In genomic region chr15:98851229-98851818, GRCm38 (mm10) we compare ENCODE assay signal across 24 mouse cellular contexts. TPM values are rescaled to one million over a fixed set of nuclear protein-coding genes. Genes with fewer than 3 reads are reported as not detected.
DNase-seq lines count a peak whose midpoint lies in the region; ATAC-seq and TF ChIP-seq lines count a peak whose summit lies in the region.
"Had no signal": no experiment of that assay in that cellular context is flagged by ENCODE, and none has a peak within 500 bp of the region (broad histone marks: within the 10 kb centered on the region; RNA-seq: fewer than 3 reads in every experiment).

No protein-coding gene starts in this region.

- peaks cover 43% of the 10 kb centered on the region for H3K4me1 ChIP-seq in cerebellum, adult 2 months (ENCODE audit: control insufficient read depth, insufficient read depth, low read length)
- no peaks in the 10 kb centered on the region for H3K4me1 ChIP-seq in heart, embryonic 11.5 days (ENCODE audit: control insufficient read depth, insufficient read depth, low read length)
- H3K4me1 ChIP-seq in intestine, embryonic 16.5 days (ENCODE audit: control insufficient read depth, insufficient read depth, low read length), result peaks cover 5% of the 10 kb centered on the region; the same call in 1 of the 2 replicates
- H3K4me1 ChIP-seq: embryonic facial prominence, embryonic 15.5 days; forebrain, embryonic 10.5 days; heart, embryonic 15.5 days; hindbrain, embryonic 13.5 days had no signal

- no peak for TF ChIP-seq CTCF in cerebellum, adult 2 months (IDR thresholded peaks at IDR 0.05; ENCODE audit: borderline replicate concordance, insufficient read depth, low read depth, low read length)

- peaks cover 86% of the 10 kb centered on the region for H3K36me3 ChIP-seq in heart, embryonic 11.5 days (ENCODE audit: control insufficient read depth, insufficient read depth, low read length)
- H3K36me3 ChIP-seq in intestine, embryonic 16.5 days (ENCODE audit: control insufficient read depth, insufficient read depth, low read length), result peaks cover 56% of the 10 kb centered on the region

- no peak for ATAC-seq in heart, embryonic 11.5 days (replicated peaks; ENCODE audit: insufficient number of reproducible peaks, low FRiP score, low TSS enrichment)
- peak; percentile 55; the same call in 1 of the 2 replicates for ATAC-seq in intestine, embryonic 16.5 days
- ATAC-seq: activated CD4-positive, CD25-positive, alpha-beta regulatory T cell, adult 4 months; forebrain, embryonic 14.5 days; hindbrain, postnatal 0 days had no signal

- no peaks in the 10 kb centered on the region for H3K27me3 ChIP-seq in cerebellum, adult 2 months (ENCODE audit: control insufficient read depth, insufficient read depth, low read length)
- H3K27me3 ChIP-seq in heart, embryonic 11.5 days (ENCODE audit: control insufficient read depth, insufficient read depth, low read length), result no peaks in the 10 kb centered on the region
- H3K27me3 ChIP-seq in intestine, embryonic 16.5 days (replicated peaks; ENCODE audit: control insufficient read depth, insufficient read depth, low read length), result no peaks in the 10 kb centered on the region
- H3K27me3 ChIP-seq: embryonic facial prominence, embryonic 15.5 days; heart, embryonic 15.5 days; hindbrain, embryonic 13.5 days had no signal

- no peak overlapping the region for H3K9ac ChIP-seq in heart, embryonic 11.5 days (ENCODE audit: low read depth, low read length)
- no peak overlapping the region for H3K9ac ChIP-seq in intestine, embryonic 16.5 days (ENCODE audit: low read depth, low read length)
- H3K9ac ChIP-seq: embryonic facial prominence, embryonic 15.5 days; heart, embryonic 15.5 days; hindbrain, embryonic 13.5 days had no signal

- WGBS in cerebellum, adult 2 months, result 48% methylated on average over 21 of the region's 21 CpGs
- WGBS in heart, embryonic 11.5 days (ENCODE audit: insufficient replicate concordance), result 88% methylated on average over 21 of the region's 21 CpGs
- 76% methylated on average over 21 of the region's 21 CpGs for WGBS in intestine, embryonic 16.5 days

- no peak for TF ChIP-seq POLR2A in cerebellum, adult 2 months (IDR thresholded peaks at IDR 0.05; ENCODE audit: borderline replicate concordance, insufficient read depth, low read length)

- 0 out of 2 replicates have a peak overlapping the region, but pooled peaks have one; percentile 19 for H3K27ac ChIP-seq in cerebellum, adult 2 months (ENCODE audit: insufficient read depth, low read length)
- H3K27ac ChIP-seq in heart, embryonic 11.5 days (ENCODE audit: low read depth, low read length), result no peak overlapping the region
- H3K27ac ChIP-seq in intestine, embryonic 16.5 days (ENCODE audit: low read length), result no peak overlapping the region
- H3K27ac ChIP-seq: embryonic facial prominence, embryonic 15.5 days; forebrain, embryonic 10.5 days; heart, embryonic 10.5 days; heart, embryonic 15.5 days; hindbrain, embryonic 13.5 days; hindbrain, postnatal 0 days had no signal

- H3K4me3 ChIP-seq in cerebellum, adult 2 months (replicated peaks; ENCODE audit: insufficient read depth, low read depth, low read length), result no peak overlapping the region
- H3K4me3 ChIP-seq in heart, embryonic 11.5 days (ENCODE audit: low read depth, low read length), result no peak overlapping the region
- H3K4me3 ChIP-seq in intestine, embryonic 16.5 days (ENCODE audit: low read length), result no peak overlapping the region
- H3K4me3 ChIP-seq: embryonic facial prominence, embryonic 15.5 days; erythroblast, embryonic 14.5 days; forebrain, embryonic 10.5 days; heart, embryonic 10.5 days; heart, embryonic 15.5 days; hindbrain, embryonic 13.5 days had no signal

- no peaks in the 10 kb centered on the region for H3K9me3 ChIP-seq in heart, embryonic 11.5 days (replicated peaks; ENCODE audit: control insufficient read depth, low read length)
- H3K9me3 ChIP-seq in intestine, embryonic 16.5 days (ENCODE audit: control insufficient read depth, low read length), result no peaks in the 10 kb centered on the region
- H3K9me3 ChIP-seq: embryonic facial prominence, embryonic 15.5 days; forebrain, embryonic 10.5 days; heart, embryonic 10.5 days; heart, embryonic 15.5 days; hindbrain, embryonic 13.5 days had no signal

- H3K4me2 ChIP-seq in heart, embryonic 11.5 days, result no peak overlapping the region
- no peak overlapping the region for H3K4me2 ChIP-seq in intestine, embryonic 16.5 days (ENCODE audit: low read depth, low read length)
- H3K4me2 ChIP-seq: embryonic facial prominence, embryonic 15.5 days; heart, embryonic 15.5 days; hindbrain, embryonic 13.5 days had no signal

- DNase-seq in cerebellum, adult 2 months, result no peak
- no peak for DNase-seq in cerebellum, postnatal 10 days
- DNase-seq in heart, adult 11 months, result peak; percentile 91
- peak; percentile 38 for DNase-seq in testis, postnatal 10 days (ENCODE audit: low spot score)
- DNase-seq in testis, postnatal 14 days (ENCODE audit: low spot score), result no peak
- no peak for DNase-seq in layer of hippocampus, postnatal 14 days (ENCODE audit: low spot score in 2 of 2)
- DNase-seq: cerebellum, adult 8-10 months; gastrocnemius, postnatal 25 days; heart, postnatal 14 days had no signal

RNA-seq across cellular contexts. Expression of gene Kmt2d, which starts 19.7 kb away (rescaled TPM):
- 49.9 and 52.6 TPM in 2 replicates for polyA plus RNA-seq in cerebellum, adult 2 months (2012; rRNA removed)
- 12.7 and 16.1 TPM in 2 replicates for polyA plus RNA-seq in heart, embryonic 11.5 days (2014; fragmentation: Nextera tagmentation; extraction: Ambion mirVana)
- polyA plus RNA-seq in intestine, embryonic 16.5 days (2015; fragmentation: Nextera tagmentation; extraction: Ambion mirVana), result 7.7 and 7.9 TPM in 2 replicates
- 10 to 100 TPM; 71.7 to 83.1 TPM for total RNA-seq in layer of hippocampus, postnatal 14 days (2021)

RNA-seq across cellular contexts. Expression of gene Prkag1, which starts 20.0 kb away (rescaled TPM):
- 90.3 and 93.6 TPM in 2 replicates for polyA plus RNA-seq in cerebellum, adult 2 months (2012; rRNA removed)
- polyA plus RNA-seq in heart, embryonic 11.5 days (2014; fragmentation: Nextera tagmentation; extraction: Ambion mirVana), result 72.1 and 74.7 TPM in 2 replicates
- 92.2 and 94.6 TPM in 2 replicates for polyA plus RNA-seq in intestine, embryonic 16.5 days (2015; fragmentation: Nextera tagmentation; extraction: Ambion mirVana)
- total RNA-seq in layer of hippocampus, postnatal 14 days (2021), result 10 to 100 TPM; 44.5 to 46.2 TPM

RNA-seq across cellular contexts. Expression of gene Ddn, which starts 42.0 kb away (rescaled TPM):
- polyA plus RNA-seq in cerebellum, adult 2 months (2012; rRNA removed), result 1.0 and 1.3 TPM in 2 replicates
- 0.11 and 0.25 TPM in 2 replicates for polyA plus RNA-seq in heart, embryonic 11.5 days (2014; fragmentation: Nextera tagmentation; extraction: Ambion mirVana)
- polyA plus RNA-seq in intestine, embryonic 16.5 days (2015; fragmentation: Nextera tagmentation; extraction: Ambion mirVana), result not detected in 2 replicates
- total RNA-seq in layer of hippocampus, postnatal 14 days (2021), result 100 to 1,000 TPM; 747 to 793 TPM
- total RNA-seq: adrenal gland, adult 18-20 months; adrenal gland, postnatal 14 days had no signal
- polyA plus RNA-seq: activated CD4-positive, CD25-positive, alpha-beta regulatory T cell, adult 4 months; heart, embryonic 10.5 days; intestine, embryonic 14.5 days had no signal

RNA-seq across cellular contexts. Expression of gene Rhebl1, which starts 43.0 kb away (rescaled TPM):
- polyA plus RNA-seq in cerebellum, adult 2 months (2012; rRNA removed), result 18.7 and 19.8 TPM in 2 replicates
- polyA plus RNA-seq in heart, embryonic 11.5 days (2014; fragmentation: Nextera tagmentation; extraction: Ambion mirVana), result 6.5 and 8.8 TPM in 2 replicates
- 11.3 and 12.3 TPM in 2 replicates for polyA plus RNA-seq in intestine, embryonic 16.5 days (2015; fragmentation: Nextera tagmentation; extraction: Ambion mirVana)
- 1 to 10 TPM; 8.1 to 9.3 TPM for total RNA-seq in layer of hippocampus, postnatal 14 days (2021)

RNA-seq across cellular contexts. Expression of gene Dhh, which starts 47.0 kb away (rescaled TPM):
- polyA plus RNA-seq in cerebellum, adult 2 months (2012; rRNA removed), result 0.07 and 0.10 TPM in 2 replicates
- polyA plus RNA-seq in heart, embryonic 11.5 days (2014; fragmentation: Nextera tagmentation; extraction: Ambion mirVana), result 2.5 and 5.0 TPM in 2 replicates
- 0.83 and 1.6 TPM in 2 replicates for polyA plus RNA-seq in intestine, embryonic 16.5 days (2015; fragmentation: Nextera tagmentation; extraction: Ambion mirVana)
- total RNA-seq in layer of hippocampus, postnatal 14 days (2021), result under 1 TPM; 0.31 to 0.35 TPM
- total RNA-seq: hematopoietic stem cell, adult 5-6 weeks had no signal
- polyA plus RNA-seq: erythroblast, embryonic 14.5 days had no signal

Comparison
In these comparisons a context has a peak if more than half of its experiments do, and no peak if none do; other contexts are left out.
1. DNase-seq: peak in heart, adult 11 months (single experiment) and testis, postnatal 10 days (single experiment); none in cerebellum, adult 2 months (0 of 2), cerebellum, postnatal 10 days (0 of 2), testis, postnatal 14 days (single experiment) and layer of hippocampus, postnatal 14 days (0 of 2).